Mouse (Mus musculus) lung, adult 2 months (tissue): ENCODE measurements around the gene Mrtfb. TPM values are rescaled to one million over a fixed set of nuclear protein-coding genes. Genes with fewer than 3 reads are reported as not detected.
"Not testable (repeated sequence)": the region's sequence is repeated elsewhere in the genome, so short reads cannot be mapped to it uniquely, and the experiment has no call there.

Experiments
- DNase-seq: peaks from one replicate; pipeline ENCODE4 v3.0.0; 2022
- H3K4me1 ChIP-seq: fragments of 200-500 bp; 2 replicates; pipeline ENCODE4 v1.6.1; 2011; ENCODE audit warnings: low read length; ENCODE audit not compliant: control insufficient read depth, insufficient read depth
- H3K4me3 ChIP-seq: fragments of 200-500 bp; replicated peaks from 2 replicates; pipeline ENCODE3; 2011; ENCODE audit warnings: low read depth, mild to moderate bottlenecking, control low read depth, low read length; ENCODE audit errors: extremely low read depth
- CTCF ChIP-seq: fragments of 200-500 bp; IDR thresholded peaks from 2 replicates; pipeline ENCODE4 v1.5.1; 2011; ENCODE audit warnings: mild to moderate bottlenecking, low read length, control low read depth; ENCODE audit not compliant: insufficient read depth
- POLR2A ChIP-seq: fragments of 200-500 bp; IDR thresholded peaks from 2 replicates; pipeline ENCODE4 v1.6.1; 2011; ENCODE audit warnings: low read depth, mild to moderate bottlenecking, control low read depth, low read length, borderline replicate concordance; ENCODE audit errors: extremely low read depth
- WGBS: fragments of 180-500 bp; shearing (Covaris S2); methylation state at CpG from one replicate; pipeline ENCODE4 v1.1.7; 2018; 5-methylcytosine and 5-hydroxymethylcytosine counted together
- polyA plus RNA-seq: library from polyadenylated mRNA; depleted of rRNA; stranded (reverse); fragments of >200 nt; gene quantifications from 2 replicates; pipeline ENCODE4 v1.2.3, GENCODE M21; 2012

Gene Mrtfb
- polyA plus RNA-seq, 1 experiment: 15.8 TPM

DNA sequence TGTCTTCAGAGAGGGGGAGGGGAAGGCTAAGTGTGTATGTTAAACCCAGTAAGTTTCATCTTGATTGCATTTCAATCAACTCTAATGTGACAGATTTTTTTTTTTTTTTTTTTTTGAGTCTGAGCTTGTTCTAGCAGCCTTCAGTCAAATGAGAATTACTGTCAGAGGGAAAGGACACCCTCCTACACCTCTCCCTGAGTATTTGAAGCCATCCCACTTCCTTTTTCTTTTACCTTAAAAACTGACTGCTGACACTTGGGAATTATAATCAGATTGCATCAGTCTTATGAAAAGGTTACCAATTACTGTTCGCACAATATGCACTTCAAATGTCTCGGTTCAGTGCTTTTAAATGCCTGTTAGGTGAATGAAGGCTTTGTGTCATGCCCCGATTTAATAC lies 10.0 kb downstream of the Mrtfb start:
- TF ChIP-seq POLR2A (no peak), CTCF (no peak)
- DNase-seq: no peak
- no peak overlapping the region for H3K4me3 ChIP-seq
- H3K4me1 ChIP-seq: no peaks in the 10 kb centered on the region; the same call in 1 of the 2 replicates
- WGBS: 89% methylated on average over 3 of the region's 3 CpGs

DNA sequence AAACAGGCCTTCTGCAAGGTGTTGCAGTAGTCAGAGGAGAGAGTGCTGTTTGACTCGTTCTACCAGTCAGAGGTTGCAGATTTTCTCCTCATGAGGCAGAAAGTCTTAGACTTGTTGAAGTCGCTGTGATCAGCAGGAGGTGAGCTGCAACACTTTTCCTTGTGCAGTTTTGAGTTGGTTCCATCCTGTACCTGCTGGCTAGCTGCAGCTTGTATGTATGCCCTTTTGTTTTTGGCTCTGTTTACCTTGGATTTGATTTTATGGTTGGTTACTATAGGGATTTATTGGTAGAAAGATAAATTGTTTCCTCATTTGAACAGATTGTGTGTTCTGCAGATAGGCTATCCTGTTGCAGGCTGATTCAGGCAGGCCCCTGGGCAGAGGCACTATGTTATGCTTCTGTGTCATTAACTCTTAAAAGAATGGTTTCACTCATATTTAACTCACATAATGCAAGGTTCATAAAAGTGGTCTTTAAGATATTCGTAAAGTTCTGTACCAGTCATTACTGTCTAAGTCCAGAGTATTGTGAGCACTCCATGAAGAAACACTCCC lies 11.1 kb downstream of the Mrtfb start:
- no peaks in the 10 kb centered on the region; the same call in 1 of the 2 replicates for H3K4me1 ChIP-seq
- H3K4me3 ChIP-seq: no peak overlapping the region
- DNase-seq: no peak
- TF ChIP-seq CTCF (no peak), POLR2A (no peak)
- 77% methylated on average over 3 of the region's 3 CpGs for WGBS

DNA sequence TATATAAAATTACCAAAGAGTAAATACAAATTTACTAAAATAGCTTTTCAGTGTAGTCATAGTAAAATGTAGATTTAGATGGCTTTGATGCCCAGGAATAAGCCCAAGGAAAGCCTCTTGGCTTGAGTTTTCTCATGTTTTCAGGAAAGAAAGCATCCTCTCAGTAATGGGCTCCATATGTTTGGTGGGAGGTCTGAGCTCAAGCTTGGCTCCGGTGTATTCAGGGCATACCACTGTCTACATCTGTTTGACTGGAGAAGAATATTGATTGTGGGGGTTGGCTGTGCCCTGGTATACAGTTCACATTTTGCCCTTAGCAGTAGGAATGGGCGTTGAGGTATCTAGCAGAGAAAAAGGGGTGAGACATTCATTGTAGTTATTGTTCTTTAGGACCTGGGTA lies 13.1 kb downstream of the Mrtfb start:
- DNase-seq: no peak
- 91% methylated on average over 2 of the region's 2 CpGs for whole genome bisulfite sequencing
- Histone ChIP-seq H3K4me3 (no peak overlapping the region), H3K4me1 (no peaks in the 10 kb centered on the region; the same call in 1 of the 2 replicates)
- TF ChIP-seq POLR2A (no peak), CTCF (no peak)

DNA sequence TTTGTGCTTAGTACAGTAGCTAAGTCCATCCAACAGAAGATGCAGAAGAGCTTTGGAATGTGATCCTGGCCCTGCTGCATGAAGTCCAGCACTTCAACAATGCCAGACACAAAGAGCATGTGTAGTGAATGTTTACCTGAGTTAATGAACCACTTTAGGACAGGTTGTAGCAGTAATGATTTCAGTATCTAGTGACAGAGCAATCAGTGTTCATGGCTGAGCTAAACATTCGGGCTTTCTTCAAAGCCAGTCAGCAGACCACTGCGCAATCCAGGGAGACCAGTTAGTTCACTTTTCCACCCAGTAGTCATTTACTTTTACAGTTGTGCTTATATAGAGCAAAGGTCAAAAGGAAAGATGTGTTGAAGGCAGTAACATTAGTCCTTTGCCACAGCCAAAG lies 20.0 kb downstream of the Mrtfb start:
- TF ChIP-seq CTCF: no peak
- no peak for TF ChIP-seq POLR2A
- DNase-seq: no peak
- Histone ChIP-seq H3K4me1 (peaks cover 8% of the 10 kb centered on the region), H3K4me3 (no peak overlapping the region)
- 73% methylated on average over 2 of the region's 2 CpGs for WGBS

DNA sequence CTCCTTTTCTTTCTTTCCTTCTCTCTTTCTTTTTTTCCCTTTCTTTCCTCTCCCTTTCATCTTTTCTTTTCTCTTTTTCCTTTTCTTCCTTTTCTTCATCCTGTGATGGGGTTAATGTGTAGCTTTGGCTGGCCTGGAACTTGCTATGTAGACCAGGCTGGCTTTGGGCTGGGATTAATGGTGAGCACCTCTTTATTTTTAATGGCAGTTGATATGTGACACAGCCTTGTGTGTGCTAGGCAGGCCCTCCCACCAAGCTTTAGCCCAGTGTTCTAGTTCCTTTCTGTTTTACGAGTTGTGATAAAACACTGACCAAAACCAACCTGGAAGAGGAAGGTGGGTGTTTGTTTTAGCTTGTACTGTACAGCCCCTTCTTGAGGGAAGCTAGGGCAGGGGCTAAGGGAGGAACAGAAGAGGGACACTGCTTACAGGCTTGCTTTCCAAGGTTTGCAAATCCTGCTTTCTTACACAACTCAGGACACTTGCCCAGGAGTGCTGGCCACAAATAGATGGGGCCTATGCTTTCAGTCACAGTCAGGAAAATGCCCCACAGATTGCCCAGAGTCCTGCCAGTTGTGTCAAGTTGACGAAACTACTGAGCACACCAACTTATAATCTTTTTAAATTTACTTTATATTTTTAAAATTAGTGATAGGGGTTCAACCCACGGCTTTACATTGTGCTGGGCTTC lies 20.6 kb downstream of the Mrtfb start:
- no peak for DNase-seq
- 62% methylated on average over 3 of the region's 3 CpGs for WGBS
- Histone ChIP-seq H3K4me3 (no peak overlapping the region), H3K4me1 (peaks cover 8% of the 10 kb centered on the region)
- TF ChIP-seq CTCF (no peak), POLR2A (no peak)

DNA sequence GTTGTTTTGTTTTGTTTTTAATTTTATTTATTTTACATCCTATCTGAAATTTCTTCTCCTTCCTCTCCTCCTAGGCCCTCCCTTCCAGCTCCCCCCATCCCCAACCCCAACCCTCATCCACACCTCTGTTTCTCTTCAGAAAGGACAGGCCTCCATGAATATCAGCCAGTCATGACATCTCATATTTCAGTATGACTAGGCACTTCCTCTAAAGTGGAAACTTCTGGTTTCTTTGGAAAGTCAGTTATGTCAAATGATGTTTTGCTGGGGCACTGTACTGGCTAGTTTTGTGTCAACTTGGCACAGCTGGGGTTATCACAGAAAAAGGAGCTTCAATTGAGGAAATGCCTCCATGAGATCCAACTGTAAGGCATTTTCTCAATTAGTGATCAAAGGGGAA lies 30.1 kb downstream of the Mrtfb start:
- not testable (repeated sequence) for H3K4me3 ChIP-seq, DNase-seq, H3K4me1 ChIP-seq

DNA sequence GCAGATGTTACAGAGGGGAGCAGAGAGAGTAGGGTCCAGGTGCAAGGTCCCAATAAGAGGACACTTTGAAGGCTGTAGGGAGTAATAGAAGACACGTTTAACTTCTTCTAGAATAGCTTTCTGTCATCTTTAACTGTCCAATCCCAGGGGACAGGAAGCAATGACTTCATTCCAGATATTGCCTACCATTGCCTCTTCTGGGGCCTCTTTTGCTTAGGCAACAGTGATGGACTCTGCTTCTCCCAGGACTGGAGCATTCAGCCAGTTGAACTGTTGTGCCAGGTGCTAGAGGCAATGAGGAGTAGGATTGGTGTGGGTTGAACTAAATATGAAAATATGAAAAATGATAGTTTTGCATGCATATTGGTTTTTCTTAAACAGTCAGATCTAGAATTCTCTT lies 41.6 kb downstream of the Mrtfb start:
- WGBS: 31% methylated on average over 1 of the region's 1 CpGs
- TF ChIP-seq POLR2A: no peak
- H3K4me1 ChIP-seq: peaks cover 23% of the 10 kb centered on the region
- H3K4me3 ChIP-seq: no peak overlapping the region
- DNase-seq: no peak

DNA sequence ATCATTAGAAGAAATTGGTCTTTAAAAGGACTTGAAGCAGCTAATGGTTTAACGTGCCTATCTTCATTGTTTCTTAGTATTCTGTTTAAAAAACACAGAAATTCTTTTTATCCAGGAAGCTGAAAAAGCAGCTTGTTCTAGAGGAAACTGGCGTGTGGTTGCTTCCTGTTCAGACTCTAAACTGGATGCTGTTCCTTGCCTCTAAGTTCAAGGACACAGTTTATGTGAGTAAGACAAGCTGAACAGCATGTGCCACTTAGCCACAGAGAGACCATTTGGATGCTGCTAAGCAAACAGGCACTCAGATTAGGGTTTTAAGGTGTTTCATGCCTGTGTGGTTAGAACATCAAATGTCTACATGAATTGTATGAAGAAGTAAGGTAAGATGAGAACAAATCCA lies 42.7 kb downstream of the Mrtfb start:
- TF ChIP-seq CTCF (no peak), POLR2A (no peak)
- H3K4me3 ChIP-seq: no peak overlapping the region
- peaks cover 17% of the 10 kb centered on the region for H3K4me1 ChIP-seq
- DNase-seq: no peak
- WGBS: 28% methylated on average over 2 of the region's 2 CpGs

DNA sequence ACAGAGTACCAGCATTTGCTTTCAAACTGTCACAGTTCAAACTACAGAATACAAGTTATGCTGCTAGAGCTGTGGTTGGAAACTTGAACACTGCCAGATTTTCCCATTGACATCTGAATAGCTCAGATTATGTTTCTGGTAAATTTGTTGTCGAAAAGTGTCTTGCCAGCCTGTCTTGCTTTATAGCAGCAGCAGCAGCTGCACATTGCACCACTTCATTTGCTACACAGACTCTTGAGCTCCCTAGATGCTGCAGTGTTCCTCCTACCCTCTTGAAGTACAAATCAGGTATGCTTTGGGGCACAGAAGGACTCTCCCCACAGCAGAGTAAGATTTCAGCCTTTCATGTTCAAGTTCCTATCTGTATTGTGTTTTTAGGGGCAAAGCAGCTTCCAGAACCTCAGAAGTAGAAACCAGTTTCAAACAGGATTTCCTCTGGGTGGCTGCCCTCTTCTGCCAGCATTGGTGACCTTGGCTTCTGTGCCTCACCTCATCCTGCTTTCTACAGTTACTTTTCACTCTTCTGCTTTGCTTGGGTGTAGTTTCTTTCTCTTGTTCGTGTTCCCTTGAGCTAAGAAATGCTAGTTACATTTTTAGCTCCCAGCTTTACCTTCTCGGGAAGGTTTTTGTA lies 49.9 kb downstream of the Mrtfb start:
- Histone ChIP-seq H3K4me3 (no peak overlapping the region), H3K4me1 (peaks cover 13% of the 10 kb centered on the region)
- WGBS: 35% methylated on average over 3 of the region's 3 CpGs
- no peak for TF ChIP-seq CTCF
- no peak for TF ChIP-seq POLR2A
- DNase-seq: no peak

DNA sequence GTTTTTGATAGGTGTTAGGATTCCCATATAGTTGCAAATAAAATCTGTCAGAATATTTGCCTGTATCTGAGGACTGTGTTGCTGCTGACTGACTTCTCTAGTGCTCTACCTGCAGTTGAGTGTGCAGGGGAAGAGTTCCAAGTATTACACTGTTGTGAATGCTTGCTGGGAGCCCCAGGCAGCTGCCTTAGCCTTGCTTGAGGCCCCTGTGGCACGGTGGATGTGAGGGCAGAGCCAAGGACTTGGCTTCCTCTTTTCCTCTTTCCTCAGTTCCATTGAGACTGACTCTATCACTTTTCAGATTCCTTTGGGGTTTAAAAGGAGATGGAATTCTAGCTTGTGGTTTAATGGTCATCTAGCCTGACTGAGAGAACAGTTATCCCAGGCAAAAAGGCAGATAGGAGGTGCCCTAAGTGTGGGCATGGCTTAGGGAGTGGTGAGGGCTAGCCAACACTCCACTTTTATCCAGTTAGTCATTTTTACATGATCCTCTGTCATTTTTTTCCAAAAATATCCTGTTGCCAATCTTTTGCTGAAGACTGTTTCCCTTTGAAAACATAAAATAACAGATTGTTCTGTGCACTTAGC lies 53.9 kb downstream of the Mrtfb start:
- TF ChIP-seq CTCF (no peak), POLR2A (no peak)
- Histone ChIP-seq H3K4me1 (peaks cover 13% of the 10 kb centered on the region), H3K4me3 (no peak overlapping the region)
- DNase-seq: no peak
- WGBS: 10% methylated on average over 1 of the region's 1 CpGs
